Mouse (Mus musculus) forebrain, embryonic 14.5 days (tissue): Measurements from ENCODE around the gene Ankrd55. TPM values are rescaled to one million over a fixed set of nuclear protein-coding genes. Genes with fewer than 3 reads are reported as not detected.

Experiments
- ATAC-seq: fragments of 200-750 bp; cut with Nextera tagmentation; 2 replicates; pipeline ENCODE4 v1.8.0; 2017; ENCODE audit warnings: mild to moderate bottlenecking, moderate library complexity
- DNase-seq: peaks from one replicate; pipeline ENCODE4 v3.0.0-alpha.2; 2015; ENCODE audit warnings: low spot score
- H3K27ac ChIP-seq: fragments of 300-500 bp; sonication (generic); 2 replicates; pipeline ENCODE4 v1.5.1; 2014; ENCODE audit warnings: low read depth, mild to moderate bottlenecking, control low read depth, low read length, moderate library complexity
- H3K27me3 ChIP-seq: fragments of 300-500 bp; sonication (generic); replicated peaks from 2 replicates; pipeline ENCODE4 v1.6.1; 2014; ENCODE audit warnings: low read length, control low read depth, mixed read lengths; ENCODE audit not compliant: control insufficient read depth, insufficient read depth
- H3K36me3 ChIP-seq: fragments of 300-500 bp; sonication (generic); 2 replicates; pipeline ENCODE4 v1.6.1; 2014; ENCODE audit warnings: low read length, control low read depth; ENCODE audit not compliant: control insufficient read depth, insufficient read depth
- H3K4me1 ChIP-seq: fragments of 300-500 bp; sonication (generic); 2 replicates; pipeline ENCODE4 v1.6.1; 2014; ENCODE audit warnings: antibody characterized with exemption, low read length, control low read depth; ENCODE audit not compliant: control insufficient read depth, insufficient read depth
- H3K4me2 ChIP-seq: fragments of 300-500 bp; sonication (generic); 2 replicates; pipeline ENCODE4 v1.6.1; 2014; ENCODE audit warnings: mild to moderate bottlenecking, control low read depth, low read length
- H3K4me3 ChIP-seq: fragments of 300-500 bp; sonication (generic); 2 replicates; pipeline ENCODE4 v1.5.1; 2014; ENCODE audit warnings: low read depth, low read length, control low read depth
- H3K9ac ChIP-seq: fragments of 300-500 bp; sonication (generic); 2 replicates; pipeline ENCODE4 v1.6.1; 2014; ENCODE audit warnings: mild to moderate bottlenecking, low read length, control low read depth, moderate library complexity
- H3K9me3 ChIP-seq: fragments of 300-500 bp; sonication (generic); replicated peaks from 2 replicates; pipeline ENCODE4 v1.6.1; 2016; ENCODE audit warnings: low read length, control low read depth, mixed read lengths; ENCODE audit not compliant: control insufficient read depth
- WGBS: fragments of 180-500 bp; shearing (Covaris S2); extraction: QIAGEN DNeasy Blood & Tissue Kit; methylation state at CpG from one replicate; pipeline ENCODE4 v1.1.7; 2014; 5-methylcytosine and 5-hydroxymethylcytosine counted together
- polyA plus RNA-seq: library from polyadenylated mRNA; unstranded; fragments of >200 nt; fragmentation: Nextera tagmentation; extraction: Ambion mirVana; gene quantifications from 2 replicates; pipeline ENCODE4 v1.2.1, GENCODE M21; 2014

Gene Ankrd55
- polyA plus RNA-seq, 1 experiment from 2014 or later = 2.6 TPM

GRCm38 (mm10) chr13:112327511-112327910, 39.3 kb downstream of the Ankrd55 start:
- ATAC-seq (no peak), DNase-seq (peak; percentile 20)
- H3K4me1 ChIP-seq = peaks cover 18% of the 10 kb centered on the region; the same call in 1 of the 2 replicates
- H3K36me3 ChIP-seq = no peaks in the 10 kb centered on the region
- no peaks in the 10 kb centered on the region for H3K9me3 ChIP-seq
- H3K27me3 ChIP-seq = no peaks in the 10 kb centered on the region
- no peak overlapping the region for H3K4me3 ChIP-seq
- no peak overlapping the region for H3K27ac ChIP-seq
- H3K4me2 ChIP-seq = no peak overlapping the region
- WGBS = 76% methylated on average over 4 of the region's 4 CpGs
- H3K9ac ChIP-seq = no peak overlapping the region

GRCm38 (mm10) chr13:112330257-112330656, 42.0 kb downstream of the Ankrd55 start:
- 91% methylated on average over 6 of the region's 6 CpGs for WGBS

GRCm38 (mm10) chr13:112330919-112331681, 42.8 kb downstream of the Ankrd55 start:
- Histone ChIP-seq H3K9ac (peak overlapping the region; percentile 13; the same call in 1 of the 2 replicates), H3K4me2 (peak overlapping the region; percentile 27), H3K27me3 (no peaks in the 10 kb centered on the region), H3K36me3 (no peaks in the 10 kb centered on the region), H3K9me3 (no peaks in the 10 kb centered on the region), H3K4me3 (no peak overlapping the region), H3K27ac (peak overlapping the region; percentile 65; the same call in 1 of the 2 replicates), H3K4me1 (peaks cover 18% of the 10 kb centered on the region; the same call in 1 of the 2 replicates)
- WGBS = 35% methylated on average over 8 of the region's 8 CpGs
- ATAC-seq = peak; percentile 85
- DNase-seq = peak; percentile 54

More at GRCm38 (mm10) chr13:112330257-112330656, 42.0 kb downstream of the Ankrd55 start:
- no peaks in the 10 kb centered on the region for H3K36me3 ChIP-seq
- no peak overlapping the region for H3K4me2 ChIP-seq
- H3K9me3 ChIP-seq = no peaks in the 10 kb centered on the region
- H3K9ac ChIP-seq = no peak overlapping the region
- no peak overlapping the region for H3K4me3 ChIP-seq
- DNase-seq = no peak
- peaks cover 18% of the 10 kb centered on the region; the same call in 1 of the 2 replicates for H3K4me1 ChIP-seq
- no peak overlapping the region for H3K27ac ChIP-seq
- no peak for ATAC-seq
- no peaks in the 10 kb centered on the region for H3K27me3 ChIP-seq

- peak overlapping the region; percentile 13; the same call in 1 of the 2 replicates for H3K9ac ChIP-seq
- H3K4me1 ChIP-seq = peaks cover 18% of the 10 kb centered on the region; the same call in 1 of the 2 replicates
- peak; percentile 77 for DNase-seq
- no peaks in the 10 kb centered on the region for H3K36me3 ChIP-seq
- 4% methylated on average over 1 of the region's 1 CpGs for WGBS
- H3K27ac ChIP-seq = peak overlapping the region; percentile 65; the same call in 1 of the 2 replicates
- peak overlapping the region; percentile 27 for H3K4me2 ChIP-seq
- peak; percentile 78 for ATAC-seq
- H3K27me3 ChIP-seq = no peaks in the 10 kb centered on the region
- H3K9me3 ChIP-seq = no peaks in the 10 kb centered on the region
- no peak overlapping the region for H3K4me3 ChIP-seq
These were observed 43.4 kb downstream of the Ankrd55 start for GRCm38 (mm10) chr13:112331682-112332061.

- ATAC-seq (no peak), DNase-seq (no peak)
- H3K9me3 ChIP-seq = no peaks in the 10 kb centered on the region
- 91% methylated on average over 3 of the region's 3 CpGs for WGBS
- no peaks in the 10 kb centered on the region for H3K36me3 ChIP-seq
- H3K4me3 ChIP-seq = no peak overlapping the region
- no peak overlapping the region for H3K4me2 ChIP-seq
- H3K27me3 ChIP-seq = no peaks in the 10 kb centered on the region
- H3K9ac ChIP-seq = no peak overlapping the region
- peaks cover 17% of the 10 kb centered on the region; the same call in 1 of the 2 replicates for H3K4me1 ChIP-seq
- no peak overlapping the region for H3K27ac ChIP-seq
These were observed 47.3 kb downstream of the Ankrd55 start for GRCm38 (mm10) chr13:112335531-112335930.

GRCm38 (mm10) chr13:112337146-112337545, 48.9 kb downstream of the Ankrd55 start:
- ATAC-seq (no peak), DNase-seq (no peak)
- no peaks in the 10 kb centered on the region for H3K36me3 ChIP-seq
- no peaks in the 10 kb centered on the region for H3K9me3 ChIP-seq
- no peak overlapping the region for H3K27ac ChIP-seq
- WGBS = 96% methylated on average over 9 of the region's 9 CpGs
- H3K4me3 ChIP-seq = no peak overlapping the region
- no peaks in the 10 kb centered on the region for H3K27me3 ChIP-seq
- H3K9ac ChIP-seq = no peak overlapping the region
- peaks cover 1% of the 10 kb centered on the region; the same call in 1 of the 2 replicates for H3K4me1 ChIP-seq
- H3K4me2 ChIP-seq = no peak overlapping the region

- WGBS = 85% methylated on average over 8 of the region's 8 CpGs
- Histone ChIP-seq H3K4me2 (no peak overlapping the region), H3K27me3 (no peaks in the 10 kb centered on the region), H3K9ac (no peak overlapping the region), H3K9me3 (no peaks in the 10 kb centered on the region), H3K36me3 (no peaks in the 10 kb centered on the region), H3K4me3 (no peak overlapping the region), H3K4me1 (no peaks in the 10 kb centered on the region), H3K27ac (no peak overlapping the region)
- ATAC-seq (no peak), DNase-seq (no peak)
These were observed 52.0 kb downstream of the Ankrd55 start for GRCm38 (mm10) chr13:112340205-112340604.

- whole genome bisulfite sequencing = 85% methylated on average over 6 of the region's 6 CpGs
- H3K27me3 ChIP-seq = no peaks in the 10 kb centered on the region
These were observed 52.5 kb downstream of the Ankrd55 start for GRCm38 (mm10) chr13:112340761-112341160.

GRCm38 (mm10) chr13:112342971-112343627, 54.8 kb downstream of the Ankrd55 start:
- no peaks in the 10 kb centered on the region for H3K27me3 ChIP-seq
- ATAC-seq (no peak), DNase-seq (no peak)
- H3K4me1 ChIP-seq = no peaks in the 10 kb centered on the region
- no peak overlapping the region for H3K27ac ChIP-seq
- WGBS = 73% methylated on average over 5 of the region's 5 CpGs
- H3K4me3 ChIP-seq = no peak overlapping the region
- H3K36me3 ChIP-seq = no peaks in the 10 kb centered on the region
- no peaks in the 10 kb centered on the region for H3K9me3 ChIP-seq
- H3K4me2 ChIP-seq = no peak overlapping the region
- no peak overlapping the region for H3K9ac ChIP-seq

More at GRCm38 (mm10) chr13:112340761-112341160, 52.5 kb downstream of the Ankrd55 start:
- Histone ChIP-seq H3K4me1 (no peaks in the 10 kb centered on the region), H3K9ac (no peak overlapping the region), H3K27ac (no peak overlapping the region), H3K4me2 (no peak overlapping the region), H3K4me3 (no peak overlapping the region), H3K36me3 (no peaks in the 10 kb centered on the region), H3K9me3 (no peaks in the 10 kb centered on the region)
- ATAC-seq = no peak
- no peak for DNase-seq
